Mouse (Mus musculus): ENCODE measurements around the gene Fmo4. TPM values are rescaled to one million over a fixed set of nuclear protein-coding genes. Genes with fewer than 3 reads are reported as not detected.
A peak's percentile ranks its signal among the peaks of the same experiment; 100 is the strongest.
"Not testable (repeated sequence)": the region's sequence is repeated elsewhere in the genome, so short reads cannot be mapped to it uniquely, and the experiment has no call there.

Gene Fmo4
- total RNA-seq, 2 experiments from 2014 or later = not detected

GRCm38 (mm10) chr1:162796441-162796840 is 17.3 kb downstream of the Fmo4 start:
- DNase-seq (ENCODE audit: low spot score in 2 of 2) = no peak

- no peak for DNase-seq (ENCODE audit: low spot score in 2 of 2)
These were observed 21.3 kb downstream of the Fmo4 start for GRCm38 (mm10) chr1:162792306-162793044.

- no peak for DNase-seq (ENCODE audit: low spot score in 2 of 2)
These were observed 28.6 kb downstream of the Fmo4 start for GRCm38 (mm10) chr1:162785222-162785621.

- DNase-seq (ENCODE audit: low spot score in 2 of 2) = no peak
These were observed 30.0 kb downstream of the Fmo4 start for GRCm38 (mm10) chr1:162783669-162784248.

- not testable (repeated sequence) for DNase-seq (ENCODE audit: low spot score in 2 of 2)
These were observed 32.7 kb downstream of the Fmo4 start for GRCm38 (mm10) chr1:162781035-162781434.

- DNase-seq (ENCODE audit: low spot score in 2 of 2) = no peak
These were observed 35.7 kb downstream of the Fmo4 start for GRCm38 (mm10) chr1:162777943-162778538.

- DNase-seq (ENCODE audit: low spot score in 2 of 2) = peak; percentile 20 to 40
These were observed 40.1 kb downstream of the Fmo4 start for GRCm38 (mm10) chr1:162773661-162774060.

- no peak for DNase-seq (ENCODE audit: low spot score in 2 of 2)
These were observed 42.0 kb downstream of the Fmo4 start for GRCm38 (mm10) chr1:162771617-162772360.

- no peak for DNase-seq (ENCODE audit: low spot score in 2 of 2)
These were observed 61.8 kb downstream of the Fmo4 start for GRCm38 (mm10) chr1:162752009-162752408.

GRCm38 (mm10) chr1:162749607-162750006 is 64.2 kb downstream of the Fmo4 start:
- DNase-seq (ENCODE audit: low spot score in 2 of 2) = no peak

GRCm38 (mm10) chr1:162748761-162749160 is 65.0 kb downstream of the Fmo4 start:
- no peak for DNase-seq (ENCODE audit: low spot score in 2 of 2)

Other genes with a start within 250 kb of the Fmo4 start
- gene Vamp4, start 243.5 kb downstream of the Fmo4 start, total RNA-seq (2021) = 100 to 1,000 TPM; 110 to 113 TPM
- gene Myoc, start 174.8 kb downstream of the Fmo4 start, total RNA-seq (2021) = 1 to 10 TPM; 4.0 to 5.1 TPM
- gene Myocos, start 155.8 kb downstream of the Fmo4 start, total RNA-seq (2021) = not detected
- 100 to 1,000 TPM; 180 to 183 TPM for gene Prrc2c, start 73.4 kb downstream of the Fmo4 start, total RNA-seq (2021)
- 10 to 100 TPM; 12.1 to 15.9 TPM for gene Fmo1, start 52.6 kb upstream of the Fmo4 start, total RNA-seq (2021)
- gene Fmo2, start 84.8 kb upstream of the Fmo4 start, total RNA-seq (2021) = 1 to 10 TPM; 3.8 to 4.0 TPM
- not detected for gene Fmo6, start 123.5 kb upstream of the Fmo4 start, total RNA-seq (2021)
- not detected for gene Fmo3, start 170.6 kb upstream of the Fmo4 start, total RNA-seq (2021)

All from left cerebral cortex, adult 18-20 months (tissue).